Mouse (Mus musculus) forebrain, embryonic 14.5 days (tissue): ENCODE results near the gene Metap2. TPM values are rescaled to one million over a fixed set of nuclear protein-coding genes. Genes with fewer than 3 reads are reported as not detected.

Experiments
- ATAC-seq: fragments of 200-750 bp; cut with Nextera tagmentation; 2 replicates; pipeline ENCODE4 v1.8.0; 2017; ENCODE audit warnings: mild to moderate bottlenecking, moderate library complexity
- DNase-seq: peaks from one replicate; pipeline ENCODE4 v3.0.0-alpha.2; 2015; ENCODE audit warnings: low spot score
- H3K27ac ChIP-seq: fragments of 300-500 bp; sonication (generic); 2 replicates; pipeline ENCODE4 v1.5.1; 2014; ENCODE audit warnings: low read depth, mild to moderate bottlenecking, control low read depth, low read length, moderate library complexity
- H3K27me3 ChIP-seq: fragments of 300-500 bp; sonication (generic); replicated peaks from 2 replicates; pipeline ENCODE4 v1.6.1; 2014; ENCODE audit warnings: low read length, control low read depth, mixed read lengths; ENCODE audit not compliant: control insufficient read depth, insufficient read depth
- H3K36me3 ChIP-seq: fragments of 300-500 bp; sonication (generic); 2 replicates; pipeline ENCODE4 v1.6.1; 2014; ENCODE audit warnings: low read length, control low read depth; ENCODE audit not compliant: control insufficient read depth, insufficient read depth
- H3K4me1 ChIP-seq: fragments of 300-500 bp; sonication (generic); 2 replicates; pipeline ENCODE4 v1.6.1; 2014; ENCODE audit warnings: antibody characterized with exemption, low read length, control low read depth; ENCODE audit not compliant: control insufficient read depth, insufficient read depth
- H3K4me2 ChIP-seq: fragments of 300-500 bp; sonication (generic); 2 replicates; pipeline ENCODE4 v1.6.1; 2014; ENCODE audit warnings: mild to moderate bottlenecking, control low read depth, low read length
- H3K4me3 ChIP-seq: fragments of 300-500 bp; sonication (generic); 2 replicates; pipeline ENCODE4 v1.5.1; 2014; ENCODE audit warnings: low read depth, low read length, control low read depth
- H3K9ac ChIP-seq: fragments of 300-500 bp; sonication (generic); 2 replicates; pipeline ENCODE4 v1.6.1; 2014; ENCODE audit warnings: mild to moderate bottlenecking, low read length, control low read depth, moderate library complexity
- H3K9me3 ChIP-seq: fragments of 300-500 bp; sonication (generic); replicated peaks from 2 replicates; pipeline ENCODE4 v1.6.1; 2016; ENCODE audit warnings: low read length, control low read depth, mixed read lengths; ENCODE audit not compliant: control insufficient read depth
- WGBS: fragments of 180-500 bp; shearing (Covaris S2); extraction: QIAGEN DNeasy Blood & Tissue Kit; methylation state at CpG from one replicate; pipeline ENCODE4 v1.1.7; 2014; 5-methylcytosine and 5-hydroxymethylcytosine counted together
- polyA plus RNA-seq: library from polyadenylated mRNA; unstranded; fragments of >200 nt; fragmentation: Nextera tagmentation; extraction: Ambion mirVana; gene quantifications from 2 replicates; pipeline ENCODE4 v1.2.1, GENCODE M21; 2014

Gene Metap2
- polyA plus RNA-seq, result 157 and 162 TPM in 2 replicates

- 63% methylated on average over 7 of the region's 7 CpGs for WGBS
Measured at GRCm38 (mm10) chr10:93897043-93897646, at the start of gene Metap2. Metap2 (minus strand) TSS chr10:93897093.

DNA sequence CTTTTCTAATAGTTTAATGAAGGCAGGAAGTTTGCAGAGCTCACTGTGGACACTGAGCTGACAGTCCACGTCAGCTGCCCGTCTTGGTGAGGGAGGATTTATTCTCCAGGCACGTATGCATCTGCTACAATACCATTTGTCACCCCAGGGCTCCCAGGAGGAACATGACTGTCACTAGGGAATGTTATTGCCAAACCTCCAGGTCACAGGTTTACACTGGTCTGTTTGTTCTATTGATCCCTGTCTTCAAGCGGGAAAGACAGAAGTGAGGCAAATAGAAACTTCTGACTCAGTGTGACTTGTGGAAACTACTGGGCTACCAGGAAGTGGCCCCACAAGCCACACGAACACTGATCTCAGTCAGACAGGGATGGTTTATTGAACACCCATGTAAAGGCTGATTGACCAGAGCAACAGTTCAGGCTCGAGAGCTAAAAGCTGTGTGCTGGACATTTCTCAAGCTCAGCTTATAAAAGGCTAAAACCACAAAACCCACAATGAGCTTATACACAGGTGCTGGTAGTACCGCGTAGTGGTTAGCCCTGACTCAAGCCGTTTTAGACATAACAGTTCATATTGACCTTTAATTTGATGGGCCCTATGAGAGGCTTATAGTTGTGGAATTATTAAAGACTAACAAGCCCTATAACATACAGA is 49.1 kb upstream of the Metap2 start:
- no peak for DNase-seq

More at GRCm38 (mm10) chr10:93897043-93897646, at the start of gene Metap2:
- H3K27me3 ChIP-seq, result no peaks in the 10 kb centered on the region
- H3K27ac ChIP-seq, result no peak within 1 kb of the TSS
- no peaks in the 10 kb centered on the region for H3K36me3 ChIP-seq
- ATAC-seq (no peak), DNase-seq (no peak)
- no peaks in the 10 kb centered on the region for H3K9me3 ChIP-seq
- H3K4me2 ChIP-seq, result no peak within 1 kb of the TSS
- H3K9ac ChIP-seq, result no peak within 1 kb of the TSS
- H3K4me1 ChIP-seq, result no peaks in the 10 kb centered on the region
- H3K4me3 ChIP-seq, result no peak within 1 kb of the TSS

DNA sequence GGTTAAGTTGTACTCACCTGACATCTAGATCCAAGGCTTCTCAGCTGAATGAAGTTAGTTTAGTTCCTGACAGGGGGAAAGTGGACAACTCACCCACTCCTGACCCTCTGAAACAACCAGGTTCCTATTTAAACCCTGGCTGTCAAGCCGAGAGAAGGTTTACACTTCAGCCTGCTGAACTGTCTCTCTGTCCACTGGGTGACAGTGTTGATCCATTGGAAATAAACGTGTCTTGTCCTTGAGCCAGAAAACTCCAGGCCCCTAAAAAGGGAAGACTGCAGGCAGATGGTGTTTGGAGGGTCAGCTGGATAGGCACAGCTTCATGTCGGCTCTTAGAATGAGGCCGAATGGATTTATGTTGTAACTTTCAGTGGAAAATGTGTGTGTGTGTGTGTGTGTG is 48.5 kb upstream of the Metap2 start:
- Histone ChIP-seq H3K4me3 (no peak overlapping the region), H3K27me3 (no peaks in the 10 kb centered on the region), H3K9me3 (no peaks in the 10 kb centered on the region), H3K9ac (no peak overlapping the region), H3K36me3 (no peaks in the 10 kb centered on the region), H3K27ac (no peak overlapping the region), H3K4me2 (no peak overlapping the region), H3K4me1 (no peaks in the 10 kb centered on the region)
- WGBS, result 56% methylated on average over 4 of the region's 4 CpGs
- peak; percentile 66 for DNase-seq
- ATAC-seq, result no peak

More for the DNA sequence above, 49.1 kb upstream of the Metap2 start:
- Histone ChIP-seq H3K4me3 (no peak overlapping the region), H3K36me3 (no peaks in the 10 kb centered on the region), H3K27me3 (no peaks in the 10 kb centered on the region), H3K9ac (no peak overlapping the region), H3K4me2 (no peak overlapping the region), H3K9me3 (no peaks in the 10 kb centered on the region), H3K27ac (no peak overlapping the region), H3K4me1 (no peaks in the 10 kb centered on the region)
- WGBS, result 84% methylated on average over 9 of the region's 9 CpGs
- ATAC-seq, result no peak

- DNase-seq, result no peak
- Histone ChIP-seq H3K9ac (no peak overlapping the region), H3K27me3 (no peaks in the 10 kb centered on the region), H3K4me2 (no peak overlapping the region), H3K27ac (no peak overlapping the region), H3K4me1 (no peaks in the 10 kb centered on the region), H3K4me3 (no peak overlapping the region), H3K9me3 (no peaks in the 10 kb centered on the region), H3K36me3 (no peaks in the 10 kb centered on the region)
- ATAC-seq, result no peak
- 55% methylated on average over 5 of the region's 5 CpGs for WGBS
Measured at GRCm38 (mm10) chr10:93944241-93944640, 47.3 kb upstream of the Metap2 start.

- Histone ChIP-seq H3K9ac (no peak overlapping the region), H3K4me2 (no peak overlapping the region), H3K4me3 (no peak overlapping the region), H3K27ac (no peak overlapping the region), H3K4me1 (no peaks in the 10 kb centered on the region), H3K27me3 (no peaks in the 10 kb centered on the region), H3K36me3 (no peaks in the 10 kb centered on the region), H3K9me3 (no peaks in the 10 kb centered on the region)
- DNase-seq, result no peak
- no peak for ATAC-seq
- 85% methylated on average over 5 of the region's 5 CpGs for WGBS
Measured at GRCm38 (mm10) chr10:93940279-93940678, 43.4 kb upstream of the Metap2 start.

GRCm38 (mm10) chr10:93939676-93940075 is 42.8 kb upstream of the Metap2 start:
- DNase-seq, result no peak
- Histone ChIP-seq H3K36me3 (no peaks in the 10 kb centered on the region), H3K9me3 (no peaks in the 10 kb centered on the region), H3K27me3 (no peaks in the 10 kb centered on the region), H3K9ac (no peak overlapping the region), H3K4me3 (no peak overlapping the region), H3K27ac (no peak overlapping the region), H3K4me1 (no peaks in the 10 kb centered on the region), H3K4me2 (no peak overlapping the region)
- ATAC-seq, result no peak
- 54% methylated on average over 8 of the region's 8 CpGs for WGBS

DNA sequence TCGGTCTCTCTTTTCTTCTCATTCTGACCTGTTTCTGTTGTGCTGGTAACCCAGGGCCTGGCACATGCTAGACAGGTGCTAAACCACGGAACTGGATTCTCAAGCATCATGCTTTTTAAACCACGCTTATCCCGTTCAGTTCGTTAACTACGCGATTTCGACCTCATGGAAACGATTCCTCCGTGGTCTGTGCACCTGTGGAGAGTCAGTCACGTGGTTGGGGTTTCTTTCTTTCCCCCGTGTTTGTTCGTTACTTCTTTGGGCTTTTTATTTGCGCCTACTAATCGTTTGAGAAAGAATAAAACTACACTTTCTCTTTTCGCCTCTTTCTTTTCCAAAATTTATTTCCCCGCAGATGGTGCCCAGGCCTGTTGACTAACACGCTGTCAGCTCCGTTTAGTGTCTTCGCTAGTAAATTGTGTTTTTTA is 42.0 kb upstream of the Metap2 start:
- no peaks in the 10 kb centered on the region for H3K36me3 ChIP-seq
- no peak overlapping the region for H3K9ac ChIP-seq
- no peak overlapping the region for H3K4me3 ChIP-seq
- no peaks in the 10 kb centered on the region for H3K27me3 ChIP-seq
- H3K27ac ChIP-seq, result no peak overlapping the region
- H3K4me1 ChIP-seq, result no peaks in the 10 kb centered on the region; the same call in 1 of the 2 replicates
- WGBS, result 52% methylated on average over 20 of the region's 20 CpGs
- DNase-seq (peak; percentile 19), ATAC-seq (no peak)
- H3K4me2 ChIP-seq, result no peak overlapping the region
- H3K9me3 ChIP-seq, result no peaks in the 10 kb centered on the region

- no peak overlapping the region for H3K4me2 ChIP-seq
- DNase-seq (peak; percentile 80), ATAC-seq (peak; percentile 85)
- H3K27ac ChIP-seq, result no peak overlapping the region
- H3K36me3 ChIP-seq, result no peaks in the 10 kb centered on the region
- H3K4me3 ChIP-seq, result no peak overlapping the region
- H3K27me3 ChIP-seq, result no peaks in the 10 kb centered on the region
- no peak overlapping the region for H3K9ac ChIP-seq
- H3K4me1 ChIP-seq, result no peaks in the 10 kb centered on the region; the same call in 1 of the 2 replicates
- no peaks in the 10 kb centered on the region for H3K9me3 ChIP-seq
- 31% methylated on average over 9 of the region's 9 CpGs for WGBS
Measured at GRCm38 (mm10) chr10:93933980-93934379, 37.1 kb upstream of the Metap2 start.

DNA sequence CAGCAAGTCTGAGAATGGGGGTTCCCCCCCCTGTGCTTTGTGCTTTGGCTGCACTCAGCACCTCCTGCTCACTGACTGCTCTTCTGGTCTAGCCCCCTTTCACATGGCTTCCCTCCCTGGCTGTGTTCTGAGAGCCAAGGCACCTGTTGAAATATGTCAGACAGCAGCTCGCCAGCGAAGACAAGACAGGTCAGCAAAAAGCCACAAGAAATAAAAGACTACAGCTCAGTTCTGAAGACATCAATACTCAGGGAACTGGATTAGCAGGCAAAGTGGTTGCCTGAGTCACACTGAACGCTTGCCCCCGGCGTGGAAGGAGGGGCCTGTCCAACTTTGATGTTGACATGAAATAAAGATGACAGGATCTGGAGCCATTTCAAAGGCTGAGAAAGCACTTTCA is 36.0 kb upstream of the Metap2 start:
- 81% methylated on average over 5 of the region's 5 CpGs for WGBS

More for the DNA sequence above, 36.0 kb upstream of the Metap2 start:
- DNase-seq, result no peak
- Histone ChIP-seq H3K36me3 (no peaks in the 10 kb centered on the region), H3K9me3 (no peaks in the 10 kb centered on the region), H3K4me1 (no peaks in the 10 kb centered on the region; the same call in 1 of the 2 replicates), H3K4me2 (no peak overlapping the region), H3K9ac (no peak overlapping the region), H3K27me3 (no peaks in the 10 kb centered on the region), H3K4me3 (no peak overlapping the region), H3K27ac (no peak overlapping the region)
- ATAC-seq, result no peak
